Mouse (Mus musculus) forebrain, embryonic 10.5 days (tissue): ENCODE data around the gene Pfkl. TPM values are rescaled to one million over a fixed set of nuclear protein-coding genes. Genes with fewer than 3 reads are reported as not detected.

Experiments
- DNase-seq: peaks from one replicate; pipeline ENCODE4 v3.0.0-alpha.2; 2017; ENCODE audit warnings: low spot score; ENCODE audit errors: extremely low spot score
- H3K27ac ChIP-seq: fragments of 300-500 bp; sonication (generic); 2 replicates; pipeline ENCODE4 v1.5.1; 2016; ENCODE audit warnings: mild to moderate bottlenecking
- H3K27me3 ChIP-seq: fragments of 300-500 bp; sonication (generic); 2 replicates; pipeline ENCODE4 v1.6.1; 2016; ENCODE audit warnings: mild to moderate bottlenecking; ENCODE audit not compliant: poor library complexity, severe bottlenecking
- H3K36me3 ChIP-seq: fragments of 300-500 bp; sonication (generic); replicated peaks from 2 replicates; pipeline ENCODE4 v1.6.1; 2016; ENCODE audit warnings: mild to moderate bottlenecking, moderate library complexity
- H3K4me1 ChIP-seq: fragments of 300-500 bp; sonication (generic); 2 replicates; pipeline ENCODE4 v1.6.1; 2016
- H3K4me3 ChIP-seq: fragments of 300-500 bp; sonication (generic); 2 replicates; pipeline ENCODE4 v1.5.1; 2016; ENCODE audit warnings: mild to moderate bottlenecking, moderate library complexity
- H3K9me3 ChIP-seq: fragments of 300-500 bp; sonication (generic); 2 replicates; pipeline ENCODE4 v1.6.1; 2016; ENCODE audit warnings: mild to moderate bottlenecking, moderate library complexity
- WGBS: fragments of 180-500 bp; shearing (Covaris S2); methylation state at CpG from one replicate; pipeline ENCODE4 v1.1.7; 2016; 5-methylcytosine and 5-hydroxymethylcytosine counted together
- polyA plus RNA-seq: library from polyadenylated mRNA; unstranded; fragments of >200 nt; fragmentation: Nextera tagmentation; extraction: Ambion mirVana; gene quantifications from 2 replicates; pipeline ENCODE4 v1.2.1, GENCODE M21; 2016

The Pfkl gene
- polyA plus RNA-seq, 1 experiment from 2014 or later = 262 TPM

DNA sequence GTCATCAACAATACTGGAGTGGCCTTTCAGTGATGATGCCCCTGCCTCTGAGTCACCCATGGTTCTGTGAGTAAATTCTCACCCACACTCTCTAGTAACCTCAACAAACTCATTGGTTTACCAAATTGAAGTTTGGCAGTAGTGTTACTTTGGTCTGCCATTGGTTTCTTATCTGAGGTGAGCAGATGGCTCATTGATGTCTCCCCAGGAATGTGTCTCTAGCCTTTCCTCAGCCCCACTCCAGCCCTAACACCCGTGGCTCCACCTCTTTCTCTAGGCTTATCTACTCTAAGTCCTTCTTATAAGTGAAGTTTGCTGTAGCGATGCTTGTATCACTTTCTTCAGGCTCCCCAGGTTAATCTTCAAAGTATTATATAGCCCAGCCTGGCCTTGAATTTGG lies 70.2 kb downstream of the Pfkl start:
- no peaks in the 10 kb centered on the region for H3K27me3 ChIP-seq
- no peaks in the 10 kb centered on the region for H3K4me1 ChIP-seq
- no peaks in the 10 kb centered on the region for H3K9me3 ChIP-seq
- no peaks in the 10 kb centered on the region for H3K36me3 ChIP-seq
- 82% methylated on average over 2 of the region's 2 CpGs for WGBS
- no peak for DNase-seq
- no peak overlapping the region for H3K27ac ChIP-seq
- H3K4me3 ChIP-seq = no peak overlapping the region

Other genes with a start within 250 kb of the Pfkl start
- gene Gm3238, start 238.8 kb downstream of the Pfkl start, polyA plus RNA-seq = not detected in 2 replicates
- not detected in 2 replicates for gene Gm7138, start 233.1 kb downstream of the Pfkl start, polyA plus RNA-seq
- gene Gm3250, start 227.5 kb downstream of the Pfkl start, polyA plus RNA-seq = not detected in 2 replicates
- not detected in 2 replicates for gene Gm7137, start 221.9 kb downstream of the Pfkl start, polyA plus RNA-seq
- gene Gm9639, start 215.0 kb downstream of the Pfkl start, polyA plus RNA-seq = not detected in 2 replicates
- not detected in 2 replicates for gene Gm19668, start 210.9 kb downstream of the Pfkl start, polyA plus RNA-seq
- gene Gm9507, start 198.2 kb downstream of the Pfkl start, polyA plus RNA-seq = not detected in 2 replicates
- gene Gm2696, start 195.4 kb downstream of the Pfkl start, polyA plus RNA-seq = not detected in 2 replicates
- not detected in 2 replicates for gene Krtap10-4, start 183.0 kb downstream of the Pfkl start, polyA plus RNA-seq
- gene Krtap10-10, start 174.1 kb downstream of the Pfkl start, polyA plus RNA-seq = not detected in 2 replicates
- not detected in 2 replicates for gene Gm36176, start 163.3 kb downstream of the Pfkl start, polyA plus RNA-seq
- gene Gm10318, start 157.2 kb downstream of the Pfkl start, polyA plus RNA-seq = not detected in 2 replicates
- not detected in 2 replicates for gene Gm3285, start 148.1 kb downstream of the Pfkl start, polyA plus RNA-seq
- gene Lrrc3, start 107.5 kb downstream of the Pfkl start, polyA plus RNA-seq = 2.4 and 2.5 TPM in 2 replicates
- 0.53 and 0.57 TPM in 2 replicates for gene Trpm2, start 39.5 kb downstream of the Pfkl start, polyA plus RNA-seq
- gene 1810043G02Rik, start 31.6 kb downstream of the Pfkl start, polyA plus RNA-seq = 33.9 and 37.4 TPM in 2 replicates
- gene Dnmt3l, start 31.9 kb upstream of the Pfkl start, polyA plus RNA-seq = not detected in 2 replicates
- 0.28 and 0.33 TPM in 2 replicates for gene Aire, start 33.5 kb upstream of the Pfkl start, polyA plus RNA-seq
- 2.6 and 2.9 TPM in 2 replicates for gene Icosl, start 59.2 kb upstream of the Pfkl start, polyA plus RNA-seq
- gene D10Jhu81e, start 159.7 kb upstream of the Pfkl start, polyA plus RNA-seq = 14.9 and 20.8 TPM in 2 replicates
- gene Pwp2, start 175.1 kb upstream of the Pfkl start, polyA plus RNA-seq = 34.7 and 35.8 TPM in 2 replicates
- gene Trappc10, start 234.6 kb upstream of the Pfkl start, polyA plus RNA-seq = 8.1 and 9.7 TPM in 2 replicates